Mouse (Mus musculus): ENCODE measurements around the gene Prkce.

- TF ChIP-seq CTCF (IDR thresholded peaks at IDR 0.05; ENCODE audit: low read depth, low read length) (no peak), GATA1 (IDR thresholded peaks at IDR 0.05; ENCODE audit: borderline replicate concordance, low read length) (no peak)
These were observed 517.7 kb downstream of the Prkce start for GRCm38 (mm10) chr17:86685263-86685662.

Data from G1E (cell line).